Mouse (Mus musculus) neural tube, embryonic 15.5 days (tissue): ENCODE data around the gene Rps18. TPM values are rescaled to one million over a fixed set of nuclear protein-coding genes. Genes with fewer than 3 reads are reported as not detected.
"Not testable (repeated sequence)": the region's sequence is repeated elsewhere in the genome, so short reads cannot be mapped to it uniquely, and the experiment has no call there.

Experiments used
- ATAC-seq: fragments of 200-750 bp; cut with Nextera tagmentation; 2 replicates; pipeline ENCODE4 v1.8.0; 2017; ENCODE audit warnings: mild to moderate bottlenecking, moderate TSS enrichment, moderate library complexity; ENCODE audit not compliant: low FRiP score
- H3K27ac ChIP-seq: fragments of 300-500 bp; sonication (generic); replicated peaks from 2 replicates; pipeline ENCODE4 v1.5.1; 2015; ENCODE audit warnings: mild to moderate bottlenecking, inconsistent platforms
- H3K27me3 ChIP-seq: fragments of 300-500 bp; sonication (generic); replicated peaks from 2 replicates; pipeline ENCODE4 v1.6.1; 2015; ENCODE audit warnings: inconsistent platforms
- H3K36me3 ChIP-seq: fragments of 300-500 bp; sonication (generic); 2 replicates; pipeline ENCODE4 v1.6.1; 2015; ENCODE audit warnings: inconsistent platforms
- H3K4me1 ChIP-seq: fragments of 300-500 bp; sonication (generic); 2 replicates; pipeline ENCODE4 v1.6.1; 2015; ENCODE audit warnings: inconsistent platforms
- H3K4me2 ChIP-seq: fragments of 300-500 bp; sonication (generic); 2 replicates; pipeline ENCODE4 v1.6.1; 2015; ENCODE audit warnings: inconsistent platforms, mild to moderate bottlenecking, moderate library complexity
- H3K4me3 ChIP-seq: fragments of 300-500 bp; sonication (generic); replicated peaks from 2 replicates; pipeline ENCODE4 v1.5.1; 2015; ENCODE audit warnings: mild to moderate bottlenecking, inconsistent platforms
- H3K9ac ChIP-seq: fragments of 300-500 bp; sonication (generic); replicated peaks from 2 replicates; pipeline ENCODE4 v1.6.1; 2015; ENCODE audit warnings: mild to moderate bottlenecking, inconsistent platforms
- H3K9me3 ChIP-seq: fragments of 300-500 bp; sonication (generic); replicated peaks from 2 replicates; pipeline ENCODE4 v1.6.1; 2016; ENCODE audit warnings: inconsistent platforms
- WGBS: fragments of 180-500 bp; shearing (Covaris S2); methylation state at CpG from one replicate; pipeline ENCODE4 v1.1.7; 2015; ENCODE audit warnings: mixed read lengths; 5-methylcytosine and 5-hydroxymethylcytosine counted together
- polyA plus RNA-seq: library from polyadenylated mRNA; unstranded; fragments of >200 nt; fragmentation: Nextera tagmentation; extraction: Ambion mirVana; gene quantifications from 2 replicates; pipeline ENCODE4 v1.2.1, GENCODE M21; 2015

Rps18 gene
- polyA plus RNA-seq, 1 experiment from 2014 or later: 778 TPM

DNA sequence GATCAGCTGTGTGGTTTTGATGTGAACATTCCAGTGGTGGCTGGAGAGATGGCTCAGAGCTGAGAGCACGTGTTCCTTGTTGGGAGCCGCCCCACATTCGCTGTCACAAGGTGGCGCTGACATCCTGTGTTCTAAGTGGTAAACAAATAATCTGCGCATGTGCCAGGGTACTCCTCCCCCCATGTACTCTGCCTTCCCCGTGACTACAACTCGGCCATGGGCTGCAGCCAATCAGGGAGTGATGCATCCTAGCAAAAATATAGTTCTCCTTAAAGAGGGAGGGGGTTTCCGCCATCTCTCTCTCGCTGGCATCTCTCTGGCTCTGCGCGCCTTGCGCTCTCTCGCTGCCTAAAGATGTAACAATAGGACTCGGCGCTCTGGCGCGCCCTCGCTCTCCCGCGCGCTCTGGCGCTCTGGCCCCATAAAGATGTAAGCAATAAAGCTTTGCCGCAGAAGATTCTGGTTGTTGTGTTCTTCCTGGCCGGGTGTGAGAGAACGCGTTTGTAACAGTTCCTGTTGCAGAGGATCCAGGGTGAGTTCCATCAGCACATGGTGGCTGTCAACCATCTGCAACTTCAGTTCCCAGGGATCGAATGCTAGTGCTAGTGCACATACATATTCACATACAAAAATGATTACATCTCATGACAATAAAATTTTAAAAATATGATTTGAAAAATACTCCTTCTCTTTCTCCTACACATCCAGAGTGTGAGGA, 25.6 kb upstream of the Rps18 start:
- H3K27ac ChIP-seq: peak overlapping the region; percentile 93
- peak overlapping the region; percentile 68 for H3K9ac ChIP-seq
- H3K4me2 ChIP-seq: peak overlapping the region; percentile 67
- H3K9me3 ChIP-seq, H3K36me3 ChIP-seq: not testable (repeated sequence)
- ATAC-seq: peak; percentile 97
- H3K27me3 ChIP-seq: peaks cover 40% of the 10 kb centered on the region
- peak overlapping the region; percentile 58 for H3K4me3 ChIP-seq
- under 1% methylated on average over 27 of the region's 27 CpGs for WGBS
- H3K4me1 ChIP-seq: peaks cover 29% of the 10 kb centered on the region

DNA sequence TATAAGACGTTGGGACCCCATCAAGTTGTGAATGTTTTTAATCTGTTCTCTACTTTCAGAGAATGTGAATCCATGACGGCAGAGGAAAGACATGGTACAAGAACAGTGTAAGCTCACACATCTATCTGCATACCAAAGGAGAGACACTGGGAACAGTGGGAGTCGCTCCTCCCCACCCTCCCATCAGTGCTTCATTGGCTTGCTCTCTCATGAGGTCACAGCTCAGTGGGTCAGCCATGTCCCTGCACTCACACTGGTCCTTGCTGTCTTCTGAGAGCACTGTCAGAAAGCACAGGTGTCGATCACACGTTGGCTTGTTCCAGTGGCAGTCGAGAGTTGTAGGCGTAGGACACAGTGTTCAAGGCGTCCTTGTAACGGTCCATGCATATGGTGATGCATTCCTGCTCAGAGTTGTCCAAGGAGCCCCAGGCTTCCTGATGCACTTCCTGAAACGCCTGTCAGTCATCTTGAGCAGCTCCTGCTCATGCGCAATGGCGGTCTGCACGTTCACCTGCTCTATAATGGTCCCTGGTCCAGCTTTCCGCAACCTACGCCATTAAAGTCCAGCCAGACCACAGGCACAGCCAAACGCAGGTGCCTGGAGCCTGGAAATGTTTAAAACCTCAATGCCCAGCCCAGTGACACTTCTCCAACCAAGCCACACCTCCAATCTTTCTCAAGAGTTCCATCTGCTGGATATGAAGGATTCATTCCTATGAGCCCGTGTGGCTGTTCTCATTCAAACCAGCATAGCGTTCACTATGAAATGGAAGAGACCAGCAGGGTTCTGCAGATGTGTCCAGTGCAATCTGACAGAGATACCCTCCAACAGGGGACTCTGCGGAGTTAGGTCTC, 24.6 kb upstream of the Rps18 start:
- ATAC-seq: peak; percentile 16

DNA sequence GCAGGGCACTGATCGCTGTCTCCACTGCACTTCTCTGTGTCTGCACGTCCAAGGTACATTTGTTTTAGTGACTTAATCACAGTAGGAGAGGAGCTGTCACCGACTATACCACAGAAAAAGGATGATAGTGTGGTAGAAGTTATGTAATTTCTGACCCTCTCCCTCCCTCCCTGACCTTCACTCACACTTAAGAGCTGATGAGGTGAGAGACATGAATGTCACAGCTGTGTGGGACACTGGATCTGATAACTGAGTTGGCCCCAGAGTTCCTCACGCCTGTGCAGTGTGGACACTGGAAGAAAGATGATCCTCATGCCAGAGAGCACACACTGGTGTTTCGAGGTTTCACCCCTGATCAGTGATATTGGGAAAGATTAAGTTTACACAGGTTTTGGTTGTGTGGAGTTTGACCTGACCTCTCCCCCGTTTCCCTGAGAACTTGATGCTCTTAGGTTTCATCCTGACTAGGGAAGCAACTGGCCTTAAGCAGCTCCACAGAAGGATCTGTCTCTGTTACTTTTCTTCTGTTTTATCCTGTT, 23.8 kb upstream of the Rps18 start:
- Histone ChIP-seq H3K9ac (no peak overlapping the region), H3K4me2 (no peak overlapping the region), H3K36me3 (no peaks in the 10 kb centered on the region), H3K27me3 (peaks cover 50% of the 10 kb centered on the region), H3K9me3 (no peaks in the 10 kb centered on the region), H3K27ac (no peak overlapping the region), H3K4me3 (no peak overlapping the region), H3K4me1 (peaks cover 29% of the 10 kb centered on the region)
- WGBS: 82% methylated on average over 6 of the region's 6 CpGs
- ATAC-seq: no peak

More for the DNA sequence above, 24.6 kb upstream of the Rps18 start:
- H3K4me2 ChIP-seq: peak overlapping the region; percentile 67
- no peaks in the 10 kb centered on the region for H3K9me3 ChIP-seq
- 0 out of 2 replicates have a peak overlapping the region, but pooled peaks have one; percentile 26 for H3K9ac ChIP-seq
- peaks cover 29% of the 10 kb centered on the region for H3K4me1 ChIP-seq
- peak overlapping the region; percentile 93 for H3K27ac ChIP-seq
- H3K36me3 ChIP-seq: no peaks in the 10 kb centered on the region
- peak overlapping the region; percentile 58; the same call in 1 of the 2 replicates for H3K4me3 ChIP-seq
- H3K27me3 ChIP-seq: peaks cover 46% of the 10 kb centered on the region
- WGBS: 79% methylated on average over 19 of the region's 19 CpGs

DNA sequence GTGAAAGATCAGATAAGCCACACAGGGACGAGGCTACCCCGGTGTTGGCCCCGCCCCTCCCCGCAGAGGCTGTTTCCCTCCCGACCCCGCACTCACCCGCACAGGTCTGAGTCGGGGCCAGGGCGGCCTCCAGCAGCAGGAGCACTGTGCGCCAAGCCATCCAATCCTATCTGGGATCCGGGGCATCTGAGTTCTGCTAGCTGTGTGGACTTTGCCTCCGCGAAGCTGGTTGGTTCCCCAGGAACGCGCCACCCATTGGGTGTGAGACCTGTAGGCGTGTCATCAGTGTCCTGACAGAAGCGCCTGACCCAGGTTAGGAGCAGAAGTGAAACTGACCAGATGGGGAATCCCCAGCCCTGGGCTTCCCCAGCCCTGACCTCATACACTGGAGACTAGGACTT, 22.8 kb upstream of the Rps18 start:
- Histone ChIP-seq H3K27ac (no peak overlapping the region), H3K36me3 (no peaks in the 10 kb centered on the region), H3K9me3 (no peaks in the 10 kb centered on the region), H3K4me3 (peak overlapping the region; percentile 41), H3K4me1 (peaks cover 29% of the 10 kb centered on the region), H3K27me3 (peaks cover 53% of the 10 kb centered on the region), H3K4me2 (peak overlapping the region; percentile 62), H3K9ac (peak overlapping the region; percentile 41)
- 2% methylated on average over 17 of the region's 17 CpGs for WGBS
- ATAC-seq: no peak

DNA sequence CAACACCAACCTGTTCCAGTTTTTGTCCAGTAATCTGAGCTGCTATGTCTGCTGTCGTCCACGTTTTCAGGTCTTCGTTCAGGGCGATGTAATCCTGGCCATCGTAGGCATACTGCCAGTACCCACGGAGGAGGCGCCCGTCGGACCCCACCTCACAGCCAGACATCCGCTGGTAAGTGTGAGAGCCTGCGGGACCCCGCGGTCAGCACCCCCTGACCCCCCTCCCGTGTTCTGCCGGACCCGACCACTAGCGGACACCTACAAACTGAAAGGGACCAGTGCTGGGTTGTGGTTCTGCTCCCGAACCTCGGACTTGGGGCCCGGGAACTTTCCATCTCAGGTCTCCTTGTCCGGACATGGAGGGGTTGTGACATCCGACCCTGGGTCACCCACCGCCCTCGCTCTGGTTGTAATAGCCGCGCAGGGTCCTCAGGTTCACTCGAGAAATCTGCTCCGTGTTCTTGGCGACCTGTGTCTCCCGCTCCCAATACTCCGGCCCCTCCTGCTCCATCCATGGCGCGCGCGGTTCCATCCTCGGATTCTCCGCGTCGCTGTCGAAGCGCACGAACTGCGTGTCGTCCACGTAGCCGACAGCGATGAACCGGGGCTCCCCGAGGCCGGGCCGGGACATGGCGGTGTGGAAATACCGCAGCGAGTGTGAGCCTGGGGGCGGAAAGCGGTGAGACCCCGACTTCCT, 22.2 kb upstream of the Rps18 start:
- peak overlapping the region; percentile 41 for H3K9ac ChIP-seq
- peak overlapping the region; percentile 62 for H3K4me2 ChIP-seq
- H3K4me3 ChIP-seq: peak overlapping the region; percentile 41
- H3K27ac ChIP-seq: no peak overlapping the region
- H3K36me3 ChIP-seq: no peaks in the 10 kb centered on the region
- H3K9me3 ChIP-seq: no peaks in the 10 kb centered on the region
- ATAC-seq: no peak
- peaks cover 53% of the 10 kb centered on the region for H3K27me3 ChIP-seq
- peaks cover 29% of the 10 kb centered on the region for H3K4me1 ChIP-seq
- 3% methylated on average over 57 of the region's 57 CpGs for WGBS

DNA sequence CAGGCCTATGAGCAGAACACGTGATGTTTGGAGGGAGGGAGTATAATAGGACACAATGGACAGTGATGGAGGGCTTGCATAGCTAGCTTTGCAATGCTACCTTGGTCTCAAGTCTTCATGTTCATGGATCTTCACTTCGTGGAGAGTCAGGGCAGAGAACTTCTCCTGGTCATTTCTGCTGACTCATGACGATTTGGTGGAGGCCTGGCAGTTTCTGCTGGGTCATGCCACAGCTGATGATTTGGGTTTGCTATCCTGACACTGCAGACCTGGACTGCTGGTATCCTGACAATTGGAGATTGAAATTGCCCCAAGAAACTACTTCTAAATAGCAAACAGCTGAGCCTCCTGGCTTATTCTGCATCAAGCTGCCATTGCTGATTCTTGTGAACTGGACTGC, 17.8 kb upstream of the Rps18 start:
- Histone ChIP-seq H3K27me3 (peaks cover 48% of the 10 kb centered on the region), H3K4me3 (no peak overlapping the region), H3K27ac (no peak overlapping the region), H3K9ac (no peak overlapping the region), H3K9me3 (no peaks in the 10 kb centered on the region), H3K4me2 (no peak overlapping the region), H3K36me3 (no peaks in the 10 kb centered on the region), H3K4me1 (peaks cover 10% of the 10 kb centered on the region)
- no peak for ATAC-seq
- 72% methylated on average over 3 of the region's 3 CpGs for WGBS

DNA sequence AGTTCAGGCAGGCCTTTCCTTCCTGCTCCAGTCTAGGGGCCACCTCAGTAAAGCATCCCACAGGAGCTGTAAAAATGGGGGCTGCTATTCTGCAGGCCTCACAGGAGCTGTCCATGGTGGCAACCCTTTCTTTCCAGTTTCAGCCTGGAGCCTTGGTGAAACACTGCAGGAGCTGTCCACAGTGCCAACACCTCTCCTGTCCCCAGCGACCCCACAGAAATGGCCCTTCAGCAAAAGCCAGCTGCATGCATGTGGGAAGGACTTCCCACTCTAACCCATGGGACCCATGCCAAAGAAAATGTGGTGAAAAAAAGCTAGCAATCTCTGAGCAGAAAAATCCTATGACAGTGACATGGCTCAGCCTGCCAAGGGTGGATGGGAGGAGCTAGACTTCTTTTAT, 16.9 kb upstream of the Rps18 start:
- H3K36me3 ChIP-seq: no peaks in the 10 kb centered on the region
- ATAC-seq: no peak
- no peaks in the 10 kb centered on the region for H3K9me3 ChIP-seq
- 8% methylated on average over 1 of the region's 1 CpGs for WGBS
- peaks cover 1% of the 10 kb centered on the region for H3K4me1 ChIP-seq
- no peak overlapping the region for H3K27ac ChIP-seq
- no peak overlapping the region for H3K4me2 ChIP-seq
- H3K4me3 ChIP-seq: no peak overlapping the region
- 0 out of 2 replicates have a peak overlapping the region, but pooled peaks have one; percentile 5 for H3K9ac ChIP-seq
- H3K27me3 ChIP-seq: peaks cover 39% of the 10 kb centered on the region

DNA sequence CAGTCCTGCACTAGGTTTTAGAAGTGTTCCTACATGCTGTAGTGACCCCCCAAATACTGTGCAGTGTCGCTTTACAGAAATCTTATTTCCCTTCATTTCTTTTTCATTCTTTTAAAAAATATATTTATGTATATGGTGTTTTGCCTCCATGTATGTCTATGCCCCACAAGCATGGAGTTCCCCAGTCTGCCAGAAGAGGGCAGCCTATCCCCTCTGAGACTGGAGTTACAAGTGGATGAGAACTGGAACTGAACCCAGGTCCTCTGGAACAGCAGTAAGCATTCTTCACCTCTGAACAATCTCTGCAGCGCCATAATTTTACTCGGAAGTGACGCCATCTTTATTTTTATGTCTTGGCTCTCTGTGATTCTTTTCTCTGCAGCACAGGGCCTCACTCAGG, 13.6 kb upstream of the Rps18 start:
- no peak overlapping the region for H3K4me3 ChIP-seq
- H3K4me2 ChIP-seq: no peak overlapping the region
- no peak overlapping the region for H3K27ac ChIP-seq
- H3K4me1 ChIP-seq: no peaks in the 10 kb centered on the region
- 78% methylated on average over 4 of the region's 4 CpGs for WGBS
- H3K9me3 ChIP-seq: no peaks in the 10 kb centered on the region
- ATAC-seq: no peak
- no peak overlapping the region for H3K9ac ChIP-seq
- peaks cover 17% of the 10 kb centered on the region for H3K36me3 ChIP-seq
- 0 out of 2 replicates have a peak, but pooled peaks cover 17% of the 10 kb centered on the region for H3K27me3 ChIP-seq

DNA sequence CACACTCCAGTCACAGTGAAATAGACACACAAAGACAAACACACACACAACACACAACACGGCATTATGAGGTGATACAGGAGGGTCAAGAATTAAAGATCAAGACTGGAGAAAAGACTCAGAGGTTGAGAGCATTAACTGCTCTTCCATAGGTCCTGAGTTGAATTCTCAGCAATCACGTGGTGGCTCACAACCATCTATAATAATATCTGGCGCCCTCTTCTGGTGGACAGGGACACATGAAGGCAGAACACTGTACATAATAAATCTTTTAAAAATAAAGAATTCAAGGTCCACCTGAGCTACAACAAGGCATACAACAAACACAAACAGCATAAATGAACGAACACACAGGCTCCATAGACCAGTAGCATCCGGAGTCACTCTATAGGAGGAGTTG, 13.1 kb upstream of the Rps18 start:
- no peaks in the 10 kb centered on the region for H3K4me1 ChIP-seq
- peaks cover 20% of the 10 kb centered on the region for H3K36me3 ChIP-seq
- no peaks in the 10 kb centered on the region for H3K9me3 ChIP-seq
- 31% methylated on average over 5 of the region's 5 CpGs for WGBS
- H3K27me3 ChIP-seq: 0 out of 2 replicates have a peak, but pooled peaks cover 13% of the 10 kb centered on the region
- no peak overlapping the region for H3K9ac ChIP-seq
- H3K27ac ChIP-seq: no peak overlapping the region
- H3K4me2 ChIP-seq: no peak overlapping the region
- H3K4me3 ChIP-seq: no peak overlapping the region
- peak; percentile 68 for ATAC-seq

DNA sequence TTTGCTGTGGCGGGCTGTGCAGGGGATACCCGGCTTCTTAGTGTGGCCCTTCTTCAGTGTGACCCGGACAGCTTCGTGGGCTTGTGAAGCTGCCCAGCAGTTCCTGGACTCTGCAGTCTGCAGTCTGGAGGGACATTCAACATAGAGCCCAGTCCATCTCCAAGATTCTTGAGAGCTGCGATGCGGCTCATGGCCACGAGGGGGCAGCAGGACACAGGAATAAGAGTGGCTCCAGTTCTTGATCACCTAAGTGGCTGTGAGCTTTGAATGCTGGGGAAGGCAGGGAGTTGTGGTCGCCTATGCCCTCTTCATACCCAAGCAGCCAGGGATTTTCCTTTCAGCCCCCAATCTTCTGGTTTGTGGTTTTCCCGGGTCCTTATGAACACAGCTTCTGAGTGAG, 12.7 kb upstream of the Rps18 start:
- WGBS: 5% methylated on average over 9 of the region's 9 CpGs
- no peak overlapping the region for H3K27ac ChIP-seq
- H3K4me3 ChIP-seq: no peak overlapping the region
- no peaks in the 10 kb centered on the region for H3K9me3 ChIP-seq
- 0 out of 2 replicates have a peak, but pooled peaks cover 13% of the 10 kb centered on the region for H3K27me3 ChIP-seq
- peak; percentile 85 for ATAC-seq
- no peaks in the 10 kb centered on the region for H3K4me1 ChIP-seq
- peaks cover 23% of the 10 kb centered on the region for H3K36me3 ChIP-seq
- no peak overlapping the region for H3K9ac ChIP-seq
- H3K4me2 ChIP-seq: no peak overlapping the region

DNA sequence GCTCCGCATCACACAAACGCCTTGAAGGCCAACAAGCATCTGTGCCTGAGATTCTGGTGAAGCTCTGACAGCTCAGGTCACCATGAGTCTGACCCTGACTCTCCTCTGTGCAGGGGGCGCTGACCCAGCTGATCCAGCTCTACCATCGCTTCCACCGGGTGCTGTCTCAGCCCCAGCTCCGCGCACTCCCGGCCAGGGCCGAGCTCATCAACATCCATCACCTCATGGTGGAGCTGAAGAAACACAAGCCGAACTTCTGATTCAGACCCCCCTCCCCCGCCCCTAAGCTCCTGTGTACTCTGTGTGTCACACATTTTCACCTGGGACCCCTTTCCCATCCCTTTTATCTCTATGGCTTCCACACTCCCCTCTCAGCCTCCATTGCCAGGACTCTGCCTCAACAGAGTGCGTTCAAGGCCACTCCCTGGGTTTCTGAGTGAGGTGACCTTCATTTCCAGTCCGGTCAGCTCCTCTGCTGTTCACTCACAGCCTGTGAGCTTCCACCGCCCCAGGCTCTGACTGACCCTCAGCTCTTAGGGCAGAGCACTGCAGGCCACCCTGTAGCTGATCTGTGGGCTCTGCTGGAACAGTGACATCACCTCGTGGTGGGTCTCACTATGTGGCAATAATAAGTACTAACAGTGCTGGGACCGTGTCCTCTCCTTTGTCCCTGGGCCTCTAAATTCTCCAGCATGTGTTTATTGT, 10.2 kb upstream of the Rps18 start:
- Histone ChIP-seq H3K4me1 (no peaks in the 10 kb centered on the region), H3K4me3 (no peak overlapping the region), H3K9me3 (no peaks in the 10 kb centered on the region), H3K27me3 (0 out of 2 replicates have a peak, but pooled peaks cover 5% of the 10 kb centered on the region), H3K9ac (no peak overlapping the region), H3K36me3 (peaks cover 48% of the 10 kb centered on the region), H3K27ac (no peak overlapping the region), H3K4me2 (no peak overlapping the region)
- no peak for ATAC-seq
- 90% methylated on average over 16 of the region's 16 CpGs for WGBS
